Mouse (Mus musculus): Measurements from ENCODE around the gene Arpp21.

DNA sequence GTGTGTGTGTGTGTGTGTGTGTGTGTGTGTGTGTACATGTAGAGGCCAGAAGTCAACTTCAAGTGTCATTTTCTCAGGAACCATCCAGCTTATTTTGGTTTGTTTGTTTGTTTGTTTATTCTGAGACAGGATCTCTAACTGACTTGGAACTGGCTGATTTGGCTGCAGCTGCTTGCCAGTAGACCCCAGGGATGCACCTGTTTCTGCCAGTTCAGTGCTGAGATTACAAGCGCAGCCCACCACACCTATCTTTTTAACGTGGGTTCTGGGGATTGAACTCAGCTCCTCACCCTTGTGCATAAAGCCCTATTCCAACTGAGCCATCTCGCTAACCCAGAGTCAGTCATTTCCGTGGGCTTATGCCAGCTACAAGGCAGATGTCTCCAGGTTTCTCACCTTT is 111.6 kb downstream of the Arpp21 start:
- TF ChIP-seq POLR2A (IDR thresholded peaks at IDR 0.05; ENCODE audit: borderline replicate concordance, control insufficient read depth, low read depth, low read length) (no peak), CTCF (IDR thresholded peaks at IDR 0.05; ENCODE audit: control insufficient read depth, insufficient read depth, low read length) (no peak)
